Mouse (Mus musculus): ENCODE results near the gene Olfr348. TPM values are rescaled to one million over a fixed set of nuclear protein-coding genes. Genes with fewer than 3 reads are reported as not detected.

Gene Olfr348
- polyA plus RNA-seq (2012; rRNA removed), result not detected in 2 replicates

DNA sequence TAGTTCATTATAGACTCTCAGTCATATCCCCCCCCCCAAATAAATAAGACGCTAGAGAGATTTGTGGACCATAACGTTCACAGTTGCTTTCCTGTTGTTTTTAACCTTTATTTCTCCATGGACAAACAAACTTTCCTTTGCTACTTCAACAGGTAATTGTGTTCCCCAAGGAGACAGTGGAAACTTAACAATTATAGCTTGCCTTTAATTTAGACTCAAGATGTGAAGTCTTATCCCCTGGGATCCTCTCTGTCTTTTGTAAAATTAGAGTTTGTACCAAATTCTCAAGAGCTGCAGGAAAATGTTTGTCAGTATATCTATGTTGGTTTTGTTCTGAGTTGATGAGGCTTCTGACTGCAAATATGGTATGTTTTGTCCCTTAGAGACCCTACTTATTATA, at the start of gene Olfr348:
TSS of gene Olfr348 (plus strand) at position 301 of the 400 bp plus-strand sequence.
- Histone ChIP-seq H3K4me3 (ENCODE audit: extremely low read depth, insufficient read depth, insufficient read length) (no peak within 1 kb of the TSS), H3K4me1 (ENCODE audit: control insufficient read depth, insufficient read depth, insufficient read length) (no peaks in the 10 kb centered on the region), H3K27me3 (ENCODE audit: control insufficient read depth, insufficient read depth, low read length) (no peaks in the 10 kb centered on the region), H3K36me3 (ENCODE audit: control insufficient read depth, insufficient read depth, low read length) (no peaks in the 10 kb centered on the region), H3K27ac (ENCODE audit: insufficient read depth, low read length) (no peak within 1 kb of the TSS)
- WGBS, result 62% methylated on average over 2 of the region's 2 CpGs
- TF ChIP-seq CTCF (IDR thresholded peaks at IDR 0.05; ENCODE audit: extremely low read depth, insufficient read depth, insufficient read length, insufficient replicate concordance) (no peak), POLR2A (IDR thresholded peaks at IDR 0.05; ENCODE audit: low read depth, low read length) (no peak)
- no peak for DNase-seq (ENCODE audit: low read depth in 1 of 2, low spot score in 2 of 2)

DNA sequence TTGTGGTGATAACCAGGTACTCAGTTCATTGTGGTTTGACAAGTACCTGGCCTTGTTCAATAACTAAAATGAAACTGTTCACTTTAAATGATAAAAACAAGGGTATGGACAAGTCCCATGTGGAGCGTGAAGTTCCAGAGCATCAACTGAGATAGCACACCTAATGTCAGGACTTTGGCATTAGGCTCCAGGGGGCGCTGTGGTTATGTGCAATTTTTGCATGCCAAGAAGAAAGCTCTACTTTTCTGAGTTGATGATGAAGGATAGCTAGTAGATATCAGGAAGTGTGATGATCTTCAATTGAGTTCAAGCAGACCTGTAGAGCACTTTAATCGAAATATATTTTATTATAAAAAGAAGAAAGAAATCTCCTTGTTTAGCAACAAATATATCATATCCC, 47.9 kb upstream of the Olfr348 start:
- Histone ChIP-seq H3K36me3 (ENCODE audit: control insufficient read depth, insufficient read depth, low read length) (no peaks in the 10 kb centered on the region), H3K27me3 (ENCODE audit: control insufficient read depth, insufficient read depth, low read length) (no peaks in the 10 kb centered on the region), H3K27ac (ENCODE audit: insufficient read depth, low read length) (no peak overlapping the region), H3K4me3 (ENCODE audit: extremely low read depth, insufficient read depth, insufficient read length) (no peak overlapping the region), H3K4me1 (ENCODE audit: control insufficient read depth, insufficient read depth, insufficient read length) (no peaks in the 10 kb centered on the region)
- DNase-seq (ENCODE audit: low read depth in 1 of 2, low spot score in 2 of 2), result no peak
- WGBS, result 55% methylated on average over 3 of the region's 3 CpGs
- TF ChIP-seq CTCF (IDR thresholded peaks at IDR 0.05; ENCODE audit: extremely low read depth, insufficient read depth, insufficient read length, insufficient replicate concordance), result no peak
- TF ChIP-seq POLR2A (IDR thresholded peaks at IDR 0.05; ENCODE audit: low read depth, low read length), result no peak

DNA sequence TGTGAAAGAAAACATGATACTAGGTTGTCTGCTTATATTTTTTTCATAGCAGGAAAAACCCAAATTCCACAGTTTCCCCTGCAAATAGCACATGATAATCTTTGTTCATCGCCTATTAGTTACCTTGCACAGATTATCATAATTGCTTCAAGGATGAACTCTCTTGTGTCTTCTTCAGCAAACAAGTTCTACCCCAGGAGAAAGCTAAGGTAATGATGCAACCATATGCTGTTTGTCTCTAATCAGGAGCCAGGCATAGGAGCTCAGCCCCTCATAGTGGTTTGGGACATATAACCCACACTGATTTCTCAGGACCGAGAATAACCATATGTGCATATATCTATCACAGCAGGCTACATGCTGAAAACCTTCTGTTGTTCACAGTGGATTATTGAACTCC, 6.2 kb downstream of the Olfr348 start, which contains the start of gene Olfr50:
TSS of gene Olfr50 (plus strand) at position 301 of the 400 bp plus-strand sequence.
- H3K36me3 ChIP-seq (ENCODE audit: control insufficient read depth, insufficient read depth, low read length), result no peaks in the 10 kb centered on the region
- DNase-seq (ENCODE audit: low read depth in 1 of 2, low spot score in 2 of 2), result no peak
- H3K4me1 ChIP-seq (ENCODE audit: control insufficient read depth, insufficient read depth, insufficient read length), result no peaks in the 10 kb centered on the region
- WGBS, result 83% methylated on average over 2 of the region's 2 CpGs
- no peak within 1 kb of the TSS for H3K27ac ChIP-seq (ENCODE audit: insufficient read depth, low read length)
- H3K4me3 ChIP-seq (ENCODE audit: extremely low read depth, insufficient read depth, insufficient read length), result no peak within 1 kb of the TSS
- no peaks in the 10 kb centered on the region for H3K27me3 ChIP-seq (ENCODE audit: control insufficient read depth, insufficient read depth, low read length)
- TF ChIP-seq CTCF (IDR thresholded peaks at IDR 0.05; ENCODE audit: extremely low read depth, insufficient read depth, insufficient read length, insufficient replicate concordance), result no peak
- no peak for TF ChIP-seq POLR2A (IDR thresholded peaks at IDR 0.05; ENCODE audit: low read depth, low read length)

DNA sequence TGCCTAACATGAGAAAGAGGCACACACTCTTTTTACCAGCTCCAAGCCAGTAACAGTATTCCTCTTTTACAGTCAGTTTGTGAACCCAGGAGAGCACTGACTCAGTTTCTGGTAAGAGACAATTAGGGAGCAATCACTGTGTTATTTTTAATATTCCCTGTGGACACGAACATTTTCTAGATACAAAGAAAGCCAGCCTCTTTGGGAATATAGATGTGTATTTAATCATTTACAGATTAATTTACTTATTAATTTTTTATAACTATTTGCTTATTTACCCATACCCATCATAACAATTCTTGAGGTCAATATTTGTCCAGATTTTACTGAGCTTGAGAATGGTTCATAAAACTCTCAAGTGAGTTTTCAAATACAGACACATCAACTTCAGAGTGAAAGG, 32.9 kb downstream of the Olfr348 start, which contains the start of gene Olfr3:
TSS of gene Olfr3 (minus strand) at position 101 of the 400 bp plus-strand sequence.
- 79% methylated on average over 1 of the region's 1 CpGs for WGBS

More for the DNA sequence above, 32.9 kb downstream of the Olfr348 start, which contains the start of gene Olfr3:
- no peak within 1 kb of the TSS for H3K27ac ChIP-seq (ENCODE audit: insufficient read depth, low read length)
- no peaks in the 10 kb centered on the region for H3K4me1 ChIP-seq (ENCODE audit: control insufficient read depth, insufficient read depth, insufficient read length)
- H3K27me3 ChIP-seq (ENCODE audit: control insufficient read depth, insufficient read depth, low read length), result no peaks in the 10 kb centered on the region
- H3K4me3 ChIP-seq (ENCODE audit: extremely low read depth, insufficient read depth, insufficient read length), result no peak within 1 kb of the TSS
- DNase-seq (ENCODE audit: low read depth in 1 of 2, low spot score in 2 of 2), result no peak
- TF ChIP-seq POLR2A (IDR thresholded peaks at IDR 0.05; ENCODE audit: low read depth, low read length) (no peak), CTCF (IDR thresholded peaks at IDR 0.05; ENCODE audit: extremely low read depth, insufficient read depth, insufficient read length, insufficient replicate concordance) (no peak)
- no peaks in the 10 kb centered on the region for H3K36me3 ChIP-seq (ENCODE audit: control insufficient read depth, insufficient read depth, low read length)

Other genes with a start within 250 kb of the Olfr348 start
- gene Olfr344, start 217.6 kb upstream of the Olfr348 start, polyA plus RNA-seq (2012; rRNA removed), result not detected in 2 replicates
- gene Olfr345, start 144.2 kb upstream of the Olfr348 start, polyA plus RNA-seq (2012; rRNA removed), result not detected in 2 replicates
- not detected in 2 replicates for gene Olfr346, start 98.5 kb upstream of the Olfr348 start, polyA plus RNA-seq (2012; rRNA removed)
- gene Olfr347, start 52.4 kb upstream of the Olfr348 start, polyA plus RNA-seq (2012; rRNA removed), result not detected in 2 replicates
- gene Olfr50, start 6.3 kb downstream of the Olfr348 start, polyA plus RNA-seq (2012; rRNA removed), result not detected in 2 replicates
- gene Olfr3, start 32.8 kb downstream of the Olfr348 start, polyA plus RNA-seq (2012; rRNA removed), result not detected in 2 replicates
- not detected in 2 replicates for gene Olfr350, start 62.0 kb downstream of the Olfr348 start, polyA plus RNA-seq (2012; rRNA removed)
- gene Olfr351, start 78.4 kb downstream of the Olfr348 start, polyA plus RNA-seq (2012; rRNA removed), result not detected in 2 replicates
- gene Olfr352, start 84.2 kb downstream of the Olfr348 start, polyA plus RNA-seq (2012; rRNA removed), result not detected in 2 replicates
- not detected in 2 replicates for gene Olfr353, start 108.7 kb downstream of the Olfr348 start, polyA plus RNA-seq (2012; rRNA removed)
- not detected in 2 replicates for gene Olfr354, start 121.4 kb downstream of the Olfr348 start, polyA plus RNA-seq (2012; rRNA removed)
- not detected in 2 replicates for gene Olfr355, start 144.6 kb downstream of the Olfr348 start, polyA plus RNA-seq (2012; rRNA removed)
- not detected in 2 replicates for gene Olfr356, start 152.8 kb downstream of the Olfr348 start, polyA plus RNA-seq (2012; rRNA removed)
- not detected in 2 replicates for gene Olfr357, start 209.6 kb downstream of the Olfr348 start, polyA plus RNA-seq (2012; rRNA removed)
- gene Olfr358, start 225.1 kb downstream of the Olfr348 start, polyA plus RNA-seq (2012; rRNA removed), result not detected in 2 replicates

Data from spleen, adult 2 months (tissue).